Mouse (Mus musculus): ENCODE measurements at regions not wholly inside any gene's neighbourhood (a gene's known extent, or its start where the extent isn't known, plus 50 kb on each side); places are given as distances from the start of the nearest gene placed in this dataset.
"Not testable (repeated sequence)": the region's sequence is repeated elsewhere in the genome, so short reads cannot be mapped to it uniquely, and the experiment has no call there.

GRCm38 (mm10) chr6:31811890-31812289, 238.2 kb upstream of the 1700012A03Rik start:
- DNase-seq (ENCODE audit: low spot score in 2 of 2) = no peak

- no peak for DNase-seq (ENCODE audit: low spot score in 2 of 2)
Observed at GRCm38 (mm10) chr6:31810602-31811512, 239.2 kb upstream of the 1700012A03Rik start.

DNA sequence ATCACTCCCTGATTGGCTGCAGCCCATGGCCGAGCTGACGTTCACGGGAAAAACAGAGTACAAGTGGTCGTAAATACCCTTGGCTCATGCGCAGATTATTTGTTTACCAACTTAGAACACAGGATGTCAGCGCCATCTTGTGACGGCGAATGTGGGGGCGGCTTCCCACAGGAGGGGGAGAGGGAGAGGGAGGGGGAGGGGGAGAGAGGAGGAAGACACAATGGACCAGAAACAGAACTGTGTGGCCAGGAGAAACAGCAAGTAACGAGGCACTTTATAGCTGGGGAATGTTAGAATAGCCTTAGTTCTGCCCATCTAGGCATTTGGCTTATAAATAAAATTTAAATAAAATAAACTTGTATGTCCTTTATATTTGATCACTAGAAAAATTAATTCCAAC, 240.7 kb upstream of the Podxl start:
- DNase-seq (ENCODE audit: low spot score in 2 of 2) = not testable (repeated sequence)

DNA sequence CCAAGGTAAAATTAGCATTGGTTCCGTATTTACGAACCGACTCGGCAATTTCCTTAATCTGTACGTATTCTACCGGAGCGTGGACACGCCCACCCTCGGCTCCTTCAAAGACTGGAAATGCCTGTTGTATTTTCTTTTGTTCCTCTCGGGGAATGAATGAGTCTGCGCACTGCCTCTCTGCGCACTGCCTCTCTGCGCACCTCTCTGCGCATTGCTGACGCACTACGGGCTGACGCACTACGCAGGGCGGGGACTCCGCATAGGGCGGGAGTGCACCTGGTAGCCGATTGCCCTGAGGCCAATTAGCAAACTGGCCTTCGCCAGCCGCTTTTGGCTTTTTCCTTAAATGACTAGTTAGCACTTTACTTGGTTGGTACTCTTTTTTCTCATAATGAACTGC, 239.4 kb upstream of the Podxl start:
- not testable (repeated sequence) for DNase-seq (ENCODE audit: low spot score in 2 of 2)

GRCm38 (mm10) chr6:31791547-31791946, 227.8 kb upstream of the Podxl start:
- no peak for DNase-seq (ENCODE audit: low spot score in 2 of 2)

DNA sequence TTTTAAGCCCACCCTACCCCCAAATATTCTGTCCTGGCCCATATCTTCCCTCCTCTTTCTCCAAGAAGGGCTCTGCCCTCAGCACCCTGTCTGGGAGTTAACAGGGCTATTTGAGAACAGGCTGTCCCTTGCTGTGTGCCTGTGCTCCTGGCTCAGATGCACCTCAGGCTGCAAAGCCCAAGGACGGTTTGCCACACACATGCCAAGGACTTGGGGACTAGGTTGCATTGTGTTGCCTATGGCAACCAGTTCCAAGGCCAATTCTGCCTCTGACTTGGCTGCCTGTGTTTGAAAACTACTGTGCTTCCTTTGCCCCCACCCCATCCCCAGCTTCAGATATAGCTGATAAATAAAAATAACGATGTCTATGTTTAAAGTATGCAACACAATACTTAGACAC, 227.1 kb upstream of the Podxl start:
- no peak for DNase-seq (ENCODE audit: low spot score in 2 of 2)

DNA sequence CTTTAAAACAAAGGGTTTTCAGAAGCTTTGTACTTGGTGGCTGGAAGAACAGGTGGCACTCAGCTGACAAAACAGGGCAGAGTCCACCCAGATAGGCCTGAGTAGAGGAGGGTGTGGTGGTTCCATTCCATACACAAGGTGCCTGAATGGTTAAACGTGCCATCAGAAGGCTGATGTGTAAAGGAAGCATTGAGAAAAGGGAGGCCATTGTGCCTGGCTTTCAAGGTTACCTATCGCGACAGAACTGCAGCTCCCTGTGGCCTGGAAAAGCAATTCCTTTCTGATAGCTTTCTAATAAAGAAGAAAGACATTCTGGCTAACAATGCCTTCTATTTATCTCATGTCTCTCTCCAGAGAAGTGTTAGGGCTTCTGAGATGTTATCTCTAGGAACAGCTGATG, 213.1 kb upstream of the Podxl start:
- DNase-seq (ENCODE audit: low spot score in 2 of 2) = no peak

DNA sequence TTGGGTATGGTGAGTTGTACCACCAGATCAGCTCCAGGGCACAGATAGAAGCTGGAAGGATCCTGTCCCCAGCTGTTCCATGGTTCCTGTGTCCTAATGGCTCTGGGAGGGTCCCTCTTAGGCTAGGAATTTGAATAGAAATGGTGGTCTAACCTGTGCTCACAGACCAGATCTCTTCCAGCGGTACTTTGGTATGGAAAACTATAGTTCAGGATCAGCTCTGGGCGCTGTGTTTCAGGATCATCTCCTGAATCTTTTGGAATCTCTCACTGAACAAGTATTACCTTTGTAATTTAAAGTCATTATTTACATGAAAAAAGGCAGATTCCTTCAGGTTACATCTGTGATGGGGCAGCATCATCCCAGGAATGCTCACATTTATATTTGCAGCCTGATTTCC, 208.1 kb upstream of the Podxl start:
- no peak for DNase-seq (ENCODE audit: low spot score in 2 of 2)

GRCm38 (mm10) chr6:31745589-31745988, 181.8 kb upstream of the Podxl start:
- DNase-seq (ENCODE audit: low spot score in 2 of 2) = no peak

DNA sequence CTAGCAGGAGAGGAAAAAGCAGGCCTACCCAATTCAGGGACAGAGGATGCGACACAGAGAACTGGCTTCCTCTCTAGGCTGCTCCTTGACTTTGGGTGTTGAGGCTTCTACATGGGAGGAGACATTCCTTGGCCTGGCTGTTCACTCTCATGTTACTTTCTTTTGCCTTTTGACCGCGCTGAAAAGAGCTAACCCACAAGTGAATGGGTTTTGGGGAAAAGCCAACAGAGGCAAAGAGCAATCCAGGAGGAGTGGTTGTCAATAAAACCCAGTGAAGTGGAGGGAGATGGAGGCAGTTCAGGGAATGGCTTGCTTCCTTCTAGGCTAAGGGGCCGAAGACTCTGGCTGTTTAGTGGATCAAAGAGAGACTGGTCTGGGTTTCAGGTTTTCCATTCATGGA, 167.6 kb upstream of the Podxl start:
- DNase-seq (ENCODE audit: low spot score in 2 of 2) = peak in 1 of 2 experiments; percentile 34

DNA sequence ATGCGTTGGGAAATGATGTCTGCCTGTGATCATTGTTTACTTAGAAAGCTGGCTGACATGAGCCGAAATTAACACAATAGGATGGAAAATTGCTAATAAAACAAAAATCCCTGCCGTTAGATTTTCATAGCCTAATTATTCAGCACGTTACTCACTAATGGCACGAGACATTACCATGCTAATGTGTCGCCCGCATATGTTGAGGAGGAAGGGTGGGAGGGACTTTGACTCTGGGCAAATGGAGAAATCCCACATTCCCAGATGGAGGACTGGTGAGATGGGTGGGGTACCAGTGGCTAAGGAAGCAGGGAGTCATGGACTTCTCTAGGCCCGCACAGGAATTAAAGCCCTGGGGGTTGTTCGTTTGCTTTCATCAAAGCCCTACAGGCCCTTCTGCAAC, 155.8 kb upstream of the Podxl start:
- DNase-seq (ENCODE audit: low spot score in 2 of 2) = no peak

DNA sequence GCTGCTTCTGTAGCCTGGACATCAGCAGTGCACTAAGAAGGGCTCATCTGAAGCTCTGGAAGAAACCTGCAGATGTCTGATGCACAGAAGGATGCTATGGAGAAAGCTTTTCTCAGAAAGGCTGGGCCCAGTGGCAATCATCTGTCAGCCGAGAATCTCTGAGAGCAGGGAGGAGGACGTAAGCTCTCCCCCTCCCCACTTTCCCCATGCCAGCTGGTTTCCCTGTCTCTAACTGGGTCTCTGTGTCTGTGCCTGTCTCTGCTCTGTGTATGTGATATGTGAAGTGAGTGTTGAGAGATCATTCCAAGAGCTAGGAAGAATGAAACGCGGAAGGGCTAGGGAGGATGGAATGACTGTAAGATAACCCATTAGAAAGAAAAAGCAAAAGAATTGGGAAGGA, 155.1 kb upstream of the Podxl start:
- no peak for DNase-seq (ENCODE audit: low spot score in 2 of 2)

DNA sequence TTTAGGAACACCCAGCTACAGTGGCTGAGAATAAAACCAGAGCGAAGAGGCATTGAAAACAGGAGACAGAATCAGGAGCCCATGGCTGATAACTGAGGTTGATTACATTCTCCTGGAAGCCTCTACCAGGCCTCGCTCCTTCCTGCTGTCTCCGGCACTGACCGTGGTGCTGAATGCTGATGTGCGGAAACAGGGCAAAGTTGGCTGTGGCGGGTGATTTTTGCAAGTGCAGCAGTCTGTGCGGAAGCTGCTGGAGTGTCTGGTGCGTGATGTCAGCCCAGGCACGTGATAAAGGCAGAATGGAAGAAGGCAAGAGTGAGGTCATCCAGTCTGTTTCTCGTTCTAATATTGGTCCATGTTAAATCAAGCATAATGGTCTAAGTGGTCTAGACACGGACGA, 153.8 kb upstream of the Podxl start:
- DNase-seq (ENCODE audit: low spot score in 2 of 2) = no peak

DNA sequence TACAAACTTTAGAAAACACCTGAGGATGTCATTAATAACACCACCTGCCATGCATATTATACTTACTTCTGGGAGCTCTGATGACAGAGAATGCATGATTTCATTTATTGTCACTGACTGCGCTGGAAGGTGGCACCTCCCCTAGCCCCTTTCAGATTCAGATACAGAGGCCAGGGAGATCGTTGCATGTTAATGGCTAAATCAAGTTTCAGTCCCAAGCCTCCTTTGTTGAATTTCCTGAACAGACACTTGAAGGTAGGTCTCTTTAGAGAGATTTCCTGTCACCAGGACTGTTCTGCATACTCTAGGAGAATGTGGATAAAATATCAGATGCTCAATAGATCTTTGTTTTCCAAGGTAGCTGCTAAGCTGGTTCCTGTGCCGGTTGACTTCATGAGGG, 143.5 kb upstream of the Podxl start:
- no peak for DNase-seq (ENCODE audit: low spot score in 2 of 2)

DNA sequence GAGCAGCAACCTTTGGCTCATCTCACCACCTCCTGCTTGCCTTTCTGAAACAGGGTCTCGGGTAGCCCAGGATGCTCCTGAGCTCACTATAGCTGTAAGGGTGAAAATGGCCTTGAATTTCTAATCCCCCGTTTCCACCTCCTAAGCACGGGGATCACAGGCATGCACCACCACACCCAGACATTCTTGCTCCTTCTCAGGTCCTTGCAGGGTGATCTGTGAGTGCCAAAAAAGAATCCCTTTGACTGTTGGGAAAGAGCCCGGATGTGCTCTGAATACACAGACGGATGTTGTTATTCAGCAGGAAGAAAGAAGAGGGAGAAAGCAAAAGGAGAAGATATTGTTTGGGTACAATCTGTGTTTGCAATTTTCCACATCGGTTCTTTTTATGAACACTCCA, 140.4 kb upstream of the Podxl start:
- no peak for DNase-seq (ENCODE audit: low spot score in 2 of 2)

DNA sequence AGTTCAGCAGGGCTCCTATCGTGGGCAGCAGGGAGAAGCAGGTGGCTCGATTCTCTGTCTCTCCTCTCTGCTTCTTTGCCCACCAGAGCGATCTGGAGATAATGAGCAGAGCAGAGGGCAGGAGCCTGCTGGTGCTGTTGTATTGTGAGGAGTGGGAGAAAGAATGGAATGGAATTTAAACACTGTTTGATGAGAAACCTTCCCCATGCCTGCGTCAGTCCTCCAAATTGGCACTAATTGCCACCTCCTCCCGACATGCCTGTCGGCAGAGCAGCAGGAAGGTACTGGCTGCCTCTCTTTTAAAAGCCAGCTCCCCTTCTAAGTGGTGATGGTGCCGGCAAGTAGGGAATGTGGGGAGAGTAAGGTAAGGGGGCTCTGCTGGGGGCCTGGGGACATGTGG, 139.2 kb upstream of the Podxl start:
- DNase-seq (ENCODE audit: low spot score in 2 of 2) = no peak

- DNase-seq (ENCODE audit: low spot score in 2 of 2) = peak in 1 of 2 experiments; percentile 45
Observed at GRCm38 (mm10) chr6:31695885-31696284, 132.1 kb upstream of the Podxl start.

DNA sequence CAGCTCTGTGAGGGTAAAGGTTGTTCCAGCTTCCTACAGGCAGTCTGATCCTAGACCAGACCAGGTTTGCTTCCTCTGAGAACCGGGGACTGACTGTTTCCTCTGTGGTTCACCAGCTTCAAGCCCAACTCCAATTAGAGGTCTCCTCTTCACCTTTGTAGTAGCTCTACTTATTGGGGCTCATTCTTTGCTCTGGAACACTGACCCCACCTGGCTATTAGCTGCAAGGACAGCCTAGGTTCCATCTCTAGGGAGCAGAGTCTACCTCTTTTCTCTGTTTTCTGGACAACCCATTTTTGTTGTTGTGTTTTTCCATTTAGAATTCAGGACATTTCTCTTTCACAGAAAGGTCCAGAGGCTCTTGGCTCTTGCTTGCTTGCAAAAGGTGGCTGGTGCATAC, 129.3 kb upstream of the Podxl start:
- DNase-seq (ENCODE audit: low spot score in 2 of 2) = peak in 1 of 2 experiments; percentile 38

DNA sequence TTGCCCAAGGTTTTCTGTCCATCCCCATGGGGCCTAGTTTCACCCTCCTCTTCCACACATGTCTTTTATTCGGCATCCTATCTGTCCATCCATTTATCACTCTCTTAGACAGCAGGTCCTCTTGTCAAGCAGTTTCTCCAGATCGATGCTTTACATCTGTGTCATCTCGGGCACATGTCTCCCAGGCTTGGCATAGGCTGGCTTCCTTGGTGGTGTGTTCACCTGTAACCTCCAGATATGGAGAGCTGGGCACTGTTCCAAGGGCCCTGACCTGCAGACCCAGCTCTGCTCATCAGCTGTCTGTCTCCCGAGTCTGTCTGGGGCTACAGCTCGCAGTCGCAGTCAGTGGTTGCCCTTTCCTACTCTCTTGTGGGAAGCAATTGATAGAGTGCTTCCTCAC, 128.2 kb upstream of the Podxl start:
- DNase-seq (ENCODE audit: low spot score in 2 of 2) = peak in 1 of 2 experiments; percentile 52

DNA sequence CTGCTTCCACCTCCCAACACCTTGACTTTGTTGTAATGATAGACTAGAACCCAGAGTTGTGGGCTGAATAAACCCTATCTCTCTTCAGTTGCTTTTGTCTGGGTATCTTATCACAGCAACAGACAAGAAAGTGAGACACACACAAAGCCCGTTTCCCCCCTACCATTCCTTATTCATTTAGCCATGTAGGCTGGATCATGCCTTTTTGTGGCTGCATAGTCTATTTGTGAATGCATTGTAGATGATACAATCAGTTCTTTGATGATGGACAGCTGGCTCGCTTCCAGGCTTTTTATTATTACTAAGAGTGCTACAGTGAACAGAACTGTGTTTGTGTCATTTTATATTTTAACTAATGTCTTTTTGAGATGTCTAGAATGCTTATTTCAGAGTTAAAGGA, 116.3 kb upstream of the Podxl start:
- no peak for DNase-seq (ENCODE audit: low spot score in 2 of 2)

GRCm38 (mm10) chr6:31665671-31666486, 102.1 kb upstream of the Podxl start:
- no peak for DNase-seq (ENCODE audit: low spot score in 2 of 2)

DNA sequence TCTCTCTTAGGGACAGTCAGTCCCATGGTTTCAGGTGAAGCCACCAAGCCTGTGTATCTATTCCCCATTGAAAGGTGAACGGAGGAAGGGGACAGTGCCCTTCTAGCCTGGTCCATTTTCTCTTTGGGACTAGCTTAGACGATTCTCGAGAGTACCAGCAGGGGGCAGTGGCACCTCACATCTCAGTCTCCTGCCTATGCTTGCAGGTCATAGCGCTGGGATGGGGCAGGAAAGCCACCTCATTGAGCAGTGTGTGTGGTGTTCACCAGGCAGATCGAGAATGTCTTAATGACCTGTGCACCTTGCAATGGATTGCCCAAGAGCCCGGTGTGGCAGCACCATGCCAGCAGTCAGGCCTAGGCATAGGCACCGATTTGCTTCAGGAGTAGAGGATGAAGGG, 100.7 kb upstream of the Podxl start:
- peak; percentile 61 to 83 for DNase-seq (ENCODE audit: low spot score in 2 of 2)

GRCm38 (mm10) chr6:31660778-31661177, 97.0 kb upstream of the Podxl start:
- peak; percentile 69 to 78 for DNase-seq (ENCODE audit: low spot score in 2 of 2)
